8 mouse cellular contexts compared by ENCODE assay signal in the genomic region with DNA sequence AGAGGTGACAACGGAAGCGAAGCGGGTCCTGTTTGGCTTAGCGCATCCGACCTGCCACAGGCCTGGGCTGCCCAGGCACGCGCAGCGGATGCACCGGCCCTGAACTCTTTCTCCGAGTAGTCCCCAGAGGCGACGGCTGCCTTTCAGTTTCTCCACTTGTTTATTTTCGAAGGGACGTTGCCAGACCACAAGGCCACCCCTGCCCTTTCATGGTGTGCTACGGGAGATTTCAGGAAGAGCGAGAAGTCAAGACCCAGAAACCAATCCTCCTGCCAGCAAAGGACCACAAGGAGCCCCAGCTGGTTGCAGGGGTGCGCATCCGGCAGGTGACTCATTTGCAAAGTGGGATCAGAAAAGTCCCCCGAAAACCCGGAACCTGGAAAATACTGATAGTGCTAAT. TPM values are rescaled to one million over a fixed set of nuclear protein-coding genes. Genes with fewer than 3 reads are reported as not detected.
DNase-seq lines count a peak whose midpoint lies in the region; ATAC-seq and TF ChIP-seq lines count a peak whose summit lies in the region.

No protein-coding gene starts in this region.

- no peaks in the 10 kb centered on the region for H3K36me3 ChIP-seq in lung, postnatal 0 days (ENCODE audit: insufficient read depth, low read length)

- H3K4me2 ChIP-seq in lung, postnatal 0 days (replicated peaks; ENCODE audit: low read depth, low read length), result no peak overlapping the region

- H3K4me1 ChIP-seq in lung, postnatal 0 days (ENCODE audit: insufficient read depth, low read depth, low read length), result no peaks in the 10 kb centered on the region

- no peak overlapping the region for H3K27ac ChIP-seq in lung, postnatal 0 days (ENCODE audit: low read length)

- H3K27me3 ChIP-seq in lung, postnatal 0 days (replicated peaks; ENCODE audit: insufficient read depth, low read length), result no peaks in the 10 kb centered on the region

- H3K4me3 ChIP-seq in lung, postnatal 0 days (ENCODE audit: low read depth, low read length), result no peak overlapping the region

- no peak for TF ChIP-seq CTCF in lung, postnatal 0 days (IDR thresholded peaks at IDR 0.05)

- H3K9me3 ChIP-seq in lung, postnatal 0 days (ENCODE audit: low read length), result no peaks in the 10 kb centered on the region

- no peak overlapping the region for H3K9ac ChIP-seq in lung, postnatal 0 days (replicated peaks; ENCODE audit: low read depth)

- ATAC-seq in hematopoietic stem cell, adult 5-6 weeks (replicated peaks in 1 of 2; ENCODE audit: insufficient read depth in 1 of 2, low FRiP score in 2 of 2, low TSS enrichment in 1 of 2, low read depth in 1 of 2, poor library complexity in 2 of 2, severe bottlenecking in 2 of 2), result peak; percentile 33 to 76; a peak in 3 of 4 replicates
- ATAC-seq in lung, postnatal 0 days, result peak; percentile 23; the same call in 1 of the 2 replicates

- WGBS in lung, postnatal 0 days, result 10% methylated on average over 20 of the region's 20 CpGs

- TF ChIP-seq EP300 in lung, postnatal 0 days (IDR thresholded peaks at IDR 0.05), result no peak

- DNase-seq in embryo, embryonic 11 days, result peak; percentile 52
- DNase-seq in embryo, embryonic 9.5 days (ENCODE audit: extremely low spot score), result no peak
- peak; percentile 20 for DNase-seq in T-cell, adult 2 months (ENCODE audit: low spot score)
- peak; percentile 57 for DNase-seq in lung, postnatal 0 days (ENCODE audit: low spot score)
- no peak for DNase-seq in cerebellum, postnatal 36 days
- no peak for DNase-seq in layer of hippocampus, postnatal 14 days (ENCODE audit: low spot score in 2 of 2)
- DNase-seq in layer of hippocampus, adult 9-10 months (ENCODE audit: low spot score), result no peak

RNA-seq across cellular contexts. Expression of gene Mlxip, which starts 12.6 kb away (rescaled TPM):
- 16.0 and 25.1 TPM in 2 replicates for total RNA-seq in hematopoietic stem cell, adult 5-6 weeks (2017)
- 11.2 and 11.5 TPM in 2 replicates for polyA plus RNA-seq in lung, postnatal 0 days (2015; fragmentation: Nextera tagmentation; extraction: Ambion mirVana)
- 10 to 100 TPM; 22.9 to 25.2 TPM for total RNA-seq in layer of hippocampus, postnatal 14 days (2021)

RNA-seq across cellular contexts. Expression of gene Bcl7a, which starts 38.3 kb away (rescaled TPM):
- total RNA-seq in hematopoietic stem cell, adult 5-6 weeks (2017), result 16.3 and 19.4 TPM in 2 replicates
- 7.7 and 7.9 TPM in 2 replicates for polyA plus RNA-seq in lung, postnatal 0 days (2015; fragmentation: Nextera tagmentation; extraction: Ambion mirVana)
- total RNA-seq in layer of hippocampus, postnatal 14 days (2021), result 10 to 100 TPM; 66.9 TPM

Comparison
In these comparisons a context has a peak if more than half of its experiments do, and no peak if none do; other contexts are left out.
1. DNase-seq: peak in embryo, embryonic 11 days (single experiment), T-cell, adult 2 months (single experiment) and lung, postnatal 0 days (single experiment); none in embryo, embryonic 9.5 days (single experiment), cerebellum, postnatal 36 days (0 of 2), layer of hippocampus, postnatal 14 days (0 of 2) and layer of hippocampus, adult 9-10 months (single experiment).